Mouse (Mus musculus) C2C12 (cell line): Measurements from ENCODE around the gene Ago3.

Experiments used
- CTCF ChIP-seq: IDR thresholded peaks from one replicate; pipeline ENCODE4 v1.5.1; 2011; ENCODE audit not compliant: control insufficient read depth, insufficient read depth, insufficient read length
- MAX ChIP-seq: IDR thresholded peaks from one replicate; pipeline ENCODE4 v1.6.1; 2011; ENCODE audit warnings: mild to moderate bottlenecking, control low read depth

GRCm38 (mm10) chr4:126468925-126469324, 39.6 kb upstream of the Ago3 start:
- TF ChIP-seq CTCF (no peak), MAX (no peak)
